Mouse (Mus musculus) C2C12 (cell line): Measurements from ENCODE around the gene Mrm2.

ENCODE experiments used
- CTCF ChIP-seq: IDR thresholded peaks from one replicate; pipeline ENCODE4 v1.5.1; 2011; ENCODE audit not compliant: control insufficient read depth, insufficient read depth, insufficient read length
- MAX ChIP-seq: IDR thresholded peaks from one replicate; pipeline ENCODE4 v1.6.1; 2011; ENCODE audit warnings: mild to moderate bottlenecking, control low read depth
- MYOD1 ChIP-seq: IDR thresholded peaks from one replicate; pipeline ENCODE4 v1.6.1; 2011; ENCODE audit warnings: low read depth; ENCODE audit not compliant: control insufficient read depth, insufficient read length
- USF1 ChIP-seq: IDR thresholded peaks from one replicate; pipeline ENCODE4 v1.6.1; 2011; ENCODE audit warnings: low read depth, mild to moderate bottlenecking, control low read depth, moderate library complexity

GRCm38 (mm10) chr5:140364415-140364814, 32.7 kb upstream of the Mrm2 start:
- TF ChIP-seq MYOD1 (no peak), CTCF (no peak), USF1 (no peak), MAX (no peak)
